Mouse (Mus musculus) kidney, adult 2 months (tissue): ENCODE results near the gene Fndc7.

Experiments
- CTCF ChIP-seq: fragments of 200-500 bp; conservative IDR thresholded peaks from 2 replicates; pipeline ENCODE4 v1.5.1; 2011; ENCODE audit warnings: low read depth, mild to moderate bottlenecking, control low read depth, low read length, moderate library complexity, mixed read lengths; ENCODE audit not compliant: insufficient read depth, insufficient read length
- POLR2A ChIP-seq: fragments of 200-500 bp; IDR thresholded peaks from one replicate; pipeline ENCODE4 v1.6.1; 2011; ENCODE audit warnings: low read depth, low read length, control low read depth

GRCm38 (mm10) chr3:108855371-108855770 is 34.4 kb downstream of the Fndc7 start:
- TF ChIP-seq CTCF (no peak), POLR2A (no peak)
